8 mouse cellular contexts compared by ENCODE assay signal in the genomic region with DNA sequence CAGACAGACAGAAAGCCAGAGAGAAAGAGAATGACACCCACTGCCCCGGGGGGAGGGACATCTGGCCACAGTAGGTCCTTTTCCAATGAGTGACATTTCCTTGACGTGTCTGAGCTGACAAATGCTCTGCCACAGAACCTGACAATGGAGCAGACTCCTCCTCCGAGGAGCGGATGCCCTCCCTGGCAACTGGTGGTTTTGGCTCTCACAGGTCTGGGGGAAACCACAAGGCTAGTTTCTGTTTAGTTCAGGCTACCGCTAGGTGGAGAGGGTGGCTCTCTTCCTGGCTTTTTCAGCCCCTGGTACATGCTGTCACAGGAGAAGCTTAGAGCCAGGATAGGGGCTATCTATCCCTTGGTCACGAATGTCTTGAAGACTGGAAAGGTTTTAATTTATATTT.
DNase-seq lines count a peak whose midpoint lies in the region; ATAC-seq lines count a peak whose summit lies in the region.

No protein-coding gene starts in this region.

- no peak overlapping the region for H3K9ac ChIP-seq in hindbrain, embryonic 12.5 days

- 10% methylated on average over 6 of the region's 6 CpGs for WGBS in hindbrain, embryonic 12.5 days

- peak; percentile 95 for ATAC-seq in CD4-positive, CD25-positive, alpha-beta regulatory T cell, adult 4 months
- peak; percentile 67; the same call in 1 of the 2 replicates for ATAC-seq in hindbrain, embryonic 12.5 days (ENCODE audit: low FRiP score)

- no peak overlapping the region for H3K27ac ChIP-seq in hindbrain, embryonic 12.5 days

- no peaks in the 10 kb centered on the region for H3K27me3 ChIP-seq in hindbrain, embryonic 12.5 days

- H3K4me1 ChIP-seq in hindbrain, embryonic 12.5 days: peaks cover 14% of the 10 kb centered on the region

- H3K36me3 ChIP-seq in hindbrain, embryonic 12.5 days: no peaks in the 10 kb centered on the region

- no peak overlapping the region for H3K4me3 ChIP-seq in hindbrain, embryonic 12.5 days

- peak; percentile 49 for DNase-seq in adipocyte (ENCODE audit: low spot score)
- peak; percentile 16 to 50 for DNase-seq in frontal cortex, adult 2 months (ENCODE audit: extremely low spot score in 1 of 2, low spot score in 1 of 2)
- DNase-seq in layer of hippocampus, postnatal 14 days (ENCODE audit: low spot score in 2 of 2): peak; percentile 32 to 54
- DNase-seq in lung, postnatal 25 days (ENCODE audit: low spot score): peak; percentile 88
- peak; percentile 34 for DNase-seq in right cerebral cortex, postnatal 14 days
- DNase-seq in urinary bladder, postnatal 36 days (ENCODE audit: low spot score in 2 of 2): no peak

- H3K4me2 ChIP-seq in hindbrain, embryonic 12.5 days (replicated peaks): peak overlapping the region; percentile 30; the same call in 1 of the 2 replicates

- no peaks in the 10 kb centered on the region for H3K9me3 ChIP-seq in hindbrain, embryonic 12.5 days (replicated peaks)

Comparison
In these comparisons a context has a peak if more than half of its experiments do, and no peak if none do; other contexts are left out.
1. DNase-seq: peak in adipocyte (single experiment), frontal cortex, adult 2 months (2 of 2), layer of hippocampus, postnatal 14 days (2 of 2), lung, postnatal 25 days (single experiment) and right cerebral cortex, postnatal 14 days (single experiment); none in urinary bladder, postnatal 36 days (0 of 2).